Mouse (Mus musculus) cerebellum, adult 9-11 months (tissue): ENCODE measurements at regions not wholly inside any gene's neighbourhood (a gene's known extent, or its start where the extent isn't known, plus 50 kb on each side); places are given as distances from the start of the nearest gene placed in this dataset.

Experiments used
- DNase-seq: peaks from one replicate; pipeline ENCODE4 v3.0.0; 2022

DNA sequence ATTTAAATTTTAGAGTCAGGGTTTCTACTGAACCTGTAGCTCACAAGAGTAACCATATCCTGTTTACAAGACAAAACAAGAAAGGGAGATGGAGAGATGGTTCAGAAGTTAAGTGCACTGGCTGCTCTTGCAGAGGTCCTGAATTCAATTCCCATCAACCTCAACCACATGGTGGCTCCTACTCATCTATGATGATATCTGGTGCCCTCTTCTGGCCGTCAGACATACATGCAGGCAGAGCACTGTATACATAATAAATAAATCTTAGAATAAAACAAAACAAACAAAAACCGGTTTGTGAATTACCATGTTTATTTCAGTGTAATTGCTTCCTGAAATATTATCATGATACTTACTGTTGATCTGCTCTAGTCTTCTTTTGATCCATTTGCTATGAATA, 845.4 kb downstream of the Pcdh18 start:
- no peak for DNase-seq

DNA sequence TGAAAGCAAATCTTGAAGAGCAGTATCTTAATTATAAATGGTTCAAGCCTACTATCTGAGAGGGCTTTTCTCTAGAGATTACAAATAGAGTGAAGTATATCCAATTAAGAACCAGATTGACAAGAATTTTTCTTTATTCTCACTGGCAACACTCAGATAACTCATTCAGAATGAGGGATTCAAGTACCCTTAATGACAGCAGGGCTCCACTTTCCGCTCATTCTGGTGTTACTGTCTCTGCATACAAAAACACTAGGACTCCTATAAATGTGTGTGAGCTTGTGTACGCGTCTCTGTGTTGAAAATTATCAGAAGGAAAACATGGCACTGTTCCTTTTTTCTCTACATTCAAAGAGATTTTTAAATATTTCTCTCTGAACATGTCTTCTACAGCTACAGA, 866.7 kb downstream of the Pcdh18 start:
- DNase-seq, result no peak

DNA sequence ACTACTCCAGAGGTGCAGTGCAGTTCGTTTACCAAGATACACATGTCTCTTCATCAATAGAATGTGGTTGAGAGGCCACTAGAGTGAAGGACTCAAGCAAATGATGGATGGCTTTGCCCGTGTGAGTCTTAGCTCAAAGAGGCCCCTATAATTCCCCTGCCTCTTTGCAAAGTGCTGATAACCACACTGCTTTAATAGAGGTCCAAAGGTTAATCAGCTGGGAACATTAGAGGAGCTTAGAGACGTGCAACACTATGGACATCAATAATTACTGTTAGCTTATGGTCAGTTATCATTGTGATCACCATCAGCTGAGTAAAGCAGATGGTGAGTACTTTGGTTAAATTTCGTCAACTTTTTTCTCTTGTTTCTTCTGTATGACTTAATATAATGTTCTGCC, 869.2 kb downstream of the Pcdh18 start:
- DNase-seq, result no peak

DNA sequence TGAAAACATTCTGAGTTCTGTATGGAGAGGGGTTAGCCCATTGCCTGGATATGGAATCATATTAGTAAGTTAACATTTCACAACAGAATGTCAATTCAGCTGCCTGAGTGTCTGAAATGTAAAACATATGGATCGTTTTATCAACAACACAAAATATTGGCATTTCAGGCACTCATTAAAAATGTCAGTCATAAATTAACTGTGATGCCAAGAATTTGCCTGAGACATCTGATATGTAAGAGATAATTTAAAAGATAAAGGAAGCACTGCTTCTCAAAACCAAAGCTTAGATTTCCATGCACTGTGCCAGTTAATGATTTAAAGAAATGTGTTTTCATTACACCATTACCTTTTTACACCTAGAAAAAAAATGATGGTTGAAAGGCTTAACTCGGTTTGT, 887.6 kb downstream of the Pcdh18 start:
- no peak for DNase-seq

DNA sequence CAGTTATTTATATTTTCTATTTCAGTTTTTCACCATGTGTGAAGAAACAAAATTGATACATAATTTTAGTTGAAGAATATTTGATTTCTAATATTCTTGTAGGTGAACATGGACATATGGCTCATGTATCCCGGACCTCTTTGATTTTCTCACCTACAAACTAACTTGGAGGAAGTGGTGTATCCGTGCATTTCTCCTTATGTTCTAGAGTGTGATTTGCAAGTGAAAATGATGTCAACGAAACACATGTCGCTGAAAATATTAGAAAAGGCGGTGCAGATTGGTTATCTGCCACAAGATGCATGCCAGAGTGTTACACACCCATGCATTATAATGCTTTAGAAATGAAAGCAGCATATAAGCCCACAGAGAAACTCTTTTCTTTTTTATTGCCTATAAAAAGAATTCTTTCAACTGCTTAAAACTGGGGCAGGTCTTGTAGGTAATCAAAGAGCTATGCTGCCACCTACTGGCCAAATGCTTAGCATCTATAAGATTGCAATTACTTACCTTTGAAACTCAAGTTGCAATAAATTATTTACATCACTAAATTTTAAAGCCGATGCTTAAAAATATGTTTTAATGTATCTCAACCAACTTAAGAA, 911.0 kb downstream of the Pcdh18 start:
- DNase-seq, result peak; percentile 18

DNA sequence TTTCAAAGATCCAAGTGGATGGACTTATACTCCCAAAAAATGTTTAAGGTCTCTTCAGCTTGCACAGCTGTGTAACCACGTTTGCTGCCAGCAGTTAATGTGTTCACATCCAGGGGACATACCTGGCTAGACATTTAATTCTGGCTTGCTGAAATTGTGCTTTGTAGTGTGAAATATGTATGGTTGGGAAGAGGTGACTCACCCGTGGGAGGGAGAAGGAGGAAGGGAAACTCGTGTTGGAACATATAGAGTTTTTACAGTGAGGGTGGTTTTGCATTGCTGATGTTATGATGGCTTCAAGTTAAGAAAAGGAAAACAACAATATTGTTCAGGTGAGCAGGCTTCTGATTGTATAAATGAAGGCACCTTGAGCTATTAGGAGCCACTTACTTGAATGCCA, 916.4 kb downstream of the Pcdh18 start:
- DNase-seq, result no peak

DNA sequence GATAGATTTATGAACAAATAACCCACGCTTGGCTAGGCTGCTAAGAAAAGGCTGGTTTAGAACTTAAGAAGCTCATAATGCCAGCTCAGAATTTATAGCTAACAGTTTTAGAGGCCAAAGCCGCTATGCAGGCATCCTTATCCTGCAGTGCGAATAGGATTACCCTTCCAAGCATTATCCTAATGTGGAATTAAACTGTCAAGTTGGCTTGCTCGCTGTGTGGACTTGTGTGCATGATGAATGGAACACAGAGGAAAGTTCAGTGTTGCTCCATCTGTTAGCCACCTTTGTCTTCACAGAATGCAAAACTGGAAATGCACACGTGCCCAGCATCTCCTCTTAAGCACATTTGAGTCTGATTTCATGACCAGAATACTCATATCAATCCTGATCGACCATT, 933.8 kb downstream of the Pcdh18 start:
- DNase-seq, result no peak

DNA sequence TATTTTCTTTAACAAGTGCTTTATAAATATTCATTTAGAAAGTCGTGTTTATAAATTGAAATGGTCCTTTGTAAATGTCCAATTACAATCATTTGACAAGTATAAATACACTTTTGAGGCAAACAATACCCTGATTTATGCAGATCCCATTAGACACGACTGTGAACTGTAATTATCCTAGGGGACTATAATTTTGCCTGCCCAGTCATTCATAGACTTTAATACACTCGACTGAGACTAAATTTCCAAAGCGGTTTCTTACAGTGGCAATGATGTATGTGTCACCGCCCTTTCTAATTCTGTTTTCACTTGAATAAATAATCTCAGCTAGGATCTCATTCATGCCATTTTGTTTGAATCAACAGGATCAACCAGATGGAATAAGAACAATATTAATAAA, 952.7 kb downstream of the Pcdh18 start:
- DNase-seq, result no peak

DNA sequence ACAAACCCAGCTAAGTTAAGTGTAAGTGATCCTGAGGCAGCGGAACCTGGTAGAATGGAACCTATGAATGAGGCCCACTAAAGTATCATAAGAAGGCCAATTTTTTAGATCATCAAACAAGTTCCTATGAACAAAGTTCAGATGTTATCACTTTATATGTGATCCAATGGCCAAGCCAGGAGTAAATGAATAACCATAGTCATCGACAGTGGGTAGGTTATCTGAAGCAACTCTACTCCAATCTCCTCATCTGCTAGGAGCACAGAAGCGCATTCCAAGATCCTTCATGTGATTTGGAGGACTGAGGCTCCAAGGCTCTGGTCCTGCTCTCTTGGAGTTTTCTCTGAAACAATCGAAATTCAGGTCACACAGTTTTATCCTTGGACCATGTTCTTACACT, 985.4 kb downstream of the Pcdh18 start:
- DNase-seq, result no peak
